22 mouse cellular contexts compared by ENCODE assay signal in the genomic region with DNA sequence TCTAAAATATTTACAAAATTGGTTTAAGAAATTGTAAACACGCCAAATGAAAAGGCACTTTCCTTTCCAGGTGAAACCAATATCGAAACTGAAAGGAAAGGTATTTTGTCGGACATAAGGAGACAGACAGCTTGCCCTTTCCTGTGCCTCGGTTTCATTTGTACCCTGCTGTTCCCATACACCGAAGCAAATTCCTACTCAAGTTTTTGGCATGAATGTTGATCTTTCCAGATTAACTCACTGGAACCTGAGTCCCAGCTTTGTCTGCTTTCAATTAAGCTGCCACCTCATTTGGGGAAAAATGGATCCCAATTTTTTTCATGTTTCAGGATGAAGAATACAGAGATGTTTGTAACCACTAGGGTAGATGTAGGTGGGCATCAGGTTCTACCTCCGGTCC.
A peak's percentile ranks its signal among the peaks of the same experiment; 100 is the strongest.
DNase-seq lines count a peak whose midpoint lies in the region; ATAC-seq and TF ChIP-seq lines count a peak whose summit lies in the region.
"Had no signal": no experiment of that assay in that cellular context is flagged by ENCODE, and none has a peak within 500 bp of the region (broad histone marks: within the 10 kb centered on the region; RNA-seq: fewer than 3 reads in every experiment).

No protein-coding gene starts in this region.

- ATAC-seq in liver, postnatal 0 days: no peak
- ATAC-seq: activated CD4-positive, CD25-positive, alpha-beta regulatory T cell, adult 4 months; forebrain, embryonic 14.5 days; inflammation-experienced regulatory T-cells, adult 6 months; intestine, postnatal 0 days; Patski had no signal

- peak; percentile 17 to 25 for DNase-seq in cerebellum, adult 18-20 months
- no peak for DNase-seq in cerebellum, postnatal 4 days (ENCODE audit: low spot score in 2 of 2)
- DNase-seq in cerebellum, adult 2 months: peak; percentile 14 to 70
- DNase-seq in cerebellum, adult 9-11 months: peak; percentile 46
- DNase-seq in cerebellum, postnatal 36 days: peak; percentile 9 to 26
- no peak for DNase-seq in liver, postnatal 0 days
- DNase-seq: adrenal gland, postnatal 25 days; embryo, embryonic 11 days; gastrocnemius, adult 2 months; gastrocnemius, postnatal 25 days had no signal

- no peak overlapping the region for H3K4me2 ChIP-seq in liver, postnatal 0 days (ENCODE audit: low read depth, low read length)
- H3K4me2 ChIP-seq: embryonic facial prominence, embryonic 15.5 days; heart, embryonic 12.5 days; hindbrain, embryonic 15.5 days had no signal

- no peaks in the 10 kb centered on the region for H3K9me3 ChIP-seq in liver, postnatal 0 days (ENCODE audit: low read length)
- H3K9me3 ChIP-seq: embryonic facial prominence, embryonic 15.5 days; forebrain, embryonic 10.5 days; heart, embryonic 12.5 days; hindbrain, embryonic 10.5 days; hindbrain, embryonic 15.5 days had no signal

- no peaks in the 10 kb centered on the region for H3K27me3 ChIP-seq in cerebellum, adult 2 months (ENCODE audit: control insufficient read depth, insufficient read depth, low read length)
- H3K27me3 ChIP-seq in liver, postnatal 0 days (ENCODE audit: insufficient read depth, low read length): no peaks in the 10 kb centered on the region
- H3K27me3 ChIP-seq: CH12.LX; embryonic facial prominence, embryonic 15.5 days; heart, embryonic 12.5 days; hindbrain, embryonic 15.5 days had no signal

- H3K27ac ChIP-seq in cerebellum, adult 2 months (ENCODE audit: insufficient read depth, low read length): no peak overlapping the region
- H3K27ac ChIP-seq in liver, postnatal 0 days (ENCODE audit: low read depth): no peak overlapping the region
- H3K27ac ChIP-seq: embryonic facial prominence, embryonic 15.5 days; forebrain, embryonic 10.5 days; gastrocnemius, adult 2 months; hindbrain, embryonic 10.5 days; hindbrain, embryonic 15.5 days had no signal

- H3K9ac ChIP-seq in liver, postnatal 0 days (replicated peaks): no peak overlapping the region
- H3K9ac ChIP-seq: embryonic facial prominence, embryonic 15.5 days; heart, embryonic 12.5 days; hindbrain, embryonic 15.5 days had no signal

- H3K4me1 ChIP-seq in cerebellum, adult 2 months (ENCODE audit: control insufficient read depth, insufficient read depth, low read length): peaks cover 10% of the 10 kb centered on the region; the same call in 1 of the 2 replicates
- no peaks in the 10 kb centered on the region for H3K4me1 ChIP-seq in liver, postnatal 0 days (ENCODE audit: insufficient read depth)
- H3K4me1 ChIP-seq: embryonic facial prominence, embryonic 15.5 days; forebrain, embryonic 10.5 days; heart, embryonic 12.5 days; hindbrain, embryonic 10.5 days; hindbrain, embryonic 15.5 days had no signal

- H3K4me3 ChIP-seq in cerebellum, adult 2 months (replicated peaks; ENCODE audit: insufficient read depth, low read depth, low read length): no peak overlapping the region
- H3K4me3 ChIP-seq in liver, postnatal 0 days (ENCODE audit: low read depth, low read length): no peak overlapping the region
- H3K4me3 ChIP-seq: embryonic facial prominence, embryonic 15.5 days; erythroblast, embryonic 14.5 days; forebrain, embryonic 10.5 days; gastrocnemius, adult 2 months; heart, embryonic 12.5 days; hindbrain, embryonic 10.5 days; hindbrain, embryonic 15.5 days had no signal

- 57% methylated on average over 6 of the region's 6 CpGs for WGBS in cerebellum, adult 2 months
- 83% methylated on average over 6 of the region's 6 CpGs for WGBS in liver, postnatal 0 days (ENCODE audit: insufficient replicate concordance)

- TF ChIP-seq POLR2A in cerebellum, adult 2 months (IDR thresholded peaks at IDR 0.05; ENCODE audit: borderline replicate concordance, insufficient read depth, low read length): no peak

- H3K36me3 ChIP-seq in liver, postnatal 0 days (replicated peaks; ENCODE audit: insufficient read depth, low read length): no peaks in the 10 kb centered on the region
- H3K36me3 ChIP-seq: embryonic facial prominence, embryonic 15.5 days; forebrain, embryonic 10.5 days; heart, embryonic 12.5 days; hindbrain, embryonic 10.5 days; hindbrain, embryonic 15.5 days had no signal

- TF ChIP-seq CTCF in cerebellum, adult 2 months (IDR thresholded peaks at IDR 0.05; ENCODE audit: borderline replicate concordance, insufficient read depth, low read depth, low read length): no peak
- no peak for TF ChIP-seq CTCF in liver, postnatal 0 days (IDR thresholded peaks at IDR 0.05; ENCODE audit: low read depth)

- TF ChIP-seq EP300 in liver, postnatal 0 days (IDR thresholded peaks at IDR 0.05; ENCODE audit: low read depth): no peak

Comparison
In these comparisons a context has a peak if more than half of its experiments do, and no peak if none do; other contexts are left out.
1. DNase-seq: peak in cerebellum, adult 18-20 months (2 of 2), cerebellum, adult 2 months (2 of 2), cerebellum, adult 9-11 months (single experiment) and cerebellum, postnatal 36 days (2 of 2); none in cerebellum, postnatal 4 days (0 of 2) and liver, postnatal 0 days (single experiment).